Mouse (Mus musculus) yolk sac, embryonic 10.5 days (tissue): ENCODE results near the gene Daam2.
A peak's percentile ranks its signal among the peaks of the same experiment; 100 is the strongest.
"Not testable (repeated sequence)": the region's sequence is repeated elsewhere in the genome, so short reads cannot be mapped to it uniquely, and the experiment has no call there.

Experiments used
- DNase-seq: peaks from one replicate; pipeline ENCODE4 v3.0.0-alpha.2; 2017; ENCODE audit warnings: low spot score

The Daam2 gene

GRCm38 (mm10) chr17:49477370-49477769, 86.8 kb downstream of the Daam2 start:
- no peak for DNase-seq

- DNase-seq, result no peak
Observed at GRCm38 (mm10) chr17:49475174-49475573, 89.0 kb downstream of the Daam2 start.

GRCm38 (mm10) chr17:49474051-49474450, 90.1 kb downstream of the Daam2 start:
- DNase-seq, result no peak

- DNase-seq, result no peak
Observed at GRCm38 (mm10) chr17:49472626-49473025, 91.5 kb downstream of the Daam2 start.

- no peak for DNase-seq
Observed at GRCm38 (mm10) chr17:49468223-49468622, 95.9 kb downstream of the Daam2 start.

GRCm38 (mm10) chr17:49464884-49465283, 99.3 kb downstream of the Daam2 start:
- no peak for DNase-seq

- DNase-seq, result no peak
Observed at GRCm38 (mm10) chr17:49458386-49458785, 105.8 kb downstream of the Daam2 start.

- DNase-seq, result no peak
Observed at GRCm38 (mm10) chr17:49457833-49458232, 106.3 kb downstream of the Daam2 start.

GRCm38 (mm10) chr17:49456334-49456733, 107.8 kb downstream of the Daam2 start:
- no peak for DNase-seq

GRCm38 (mm10) chr17:49450922-49451321, 113.2 kb downstream of the Daam2 start:
- no peak for DNase-seq

- no peak for DNase-seq
Observed at GRCm38 (mm10) chr17:49449230-49449608, 114.9 kb downstream of the Daam2 start.

GRCm38 (mm10) chr17:49448570-49449229, 115.4 kb downstream of the Daam2 start:
- no peak for DNase-seq

GRCm38 (mm10) chr17:49442841-49443240, 121.3 kb downstream of the Daam2 start:
- not testable (repeated sequence) for DNase-seq

- no peak for DNase-seq
Observed at GRCm38 (mm10) chr17:49440331-49441130, 123.6 kb downstream of the Daam2 start.

- no peak for DNase-seq
Observed at GRCm38 (mm10) chr17:49439706-49440105, 124.4 kb downstream of the Daam2 start.

- no peak for DNase-seq
Observed at GRCm38 (mm10) chr17:49438822-49439574, 125.1 kb downstream of the Daam2 start.

GRCm38 (mm10) chr17:49437306-49437705, 126.8 kb downstream of the Daam2 start:
- DNase-seq, result not testable (repeated sequence)

- DNase-seq, result no peak
Observed at GRCm38 (mm10) chr17:49436631-49437030, 127.5 kb downstream of the Daam2 start.

GRCm38 (mm10) chr17:49435081-49435480, 129.1 kb downstream of the Daam2 start:
- DNase-seq, result no peak

GRCm38 (mm10) chr17:49434236-49434635, 129.9 kb downstream of the Daam2 start:
- peak; percentile 39 for DNase-seq

GRCm38 (mm10) chr17:49433071-49433470, 131.1 kb downstream of the Daam2 start:
- no peak for DNase-seq

- DNase-seq, result no peak
Observed at GRCm38 (mm10) chr17:49432071-49432711, 132.0 kb downstream of the Daam2 start.
